Mouse (Mus musculus) limb, embryonic 15.5 days (tissue): Measurements from ENCODE around the gene Usp7. TPM values are rescaled to one million over a fixed set of nuclear protein-coding genes. Genes with fewer than 3 reads are reported as not detected.

Source experiments
- ATAC-seq: fragments of 200-750 bp; cut with Nextera tagmentation; 2 replicates; pipeline ENCODE4 v1.8.0; 2017; ENCODE audit warnings: low read depth, moderate TSS enrichment; ENCODE audit not compliant: insufficient number of reproducible peaks, low FRiP score, low TSS enrichment
- H3K27ac ChIP-seq: fragments of 300-500 bp; sonication (generic); 2 replicates; pipeline ENCODE4 v1.5.1; 2015; ENCODE audit warnings: moderate library complexity, mild to moderate bottlenecking, inconsistent platforms
- H3K27me3 ChIP-seq: fragments of 300-500 bp; sonication (generic); 2 replicates; pipeline ENCODE4 v1.6.1; 2015; ENCODE audit warnings: inconsistent platforms
- H3K36me3 ChIP-seq: fragments of 300-500 bp; sonication (generic); 2 replicates; pipeline ENCODE4 v1.6.1; 2015; ENCODE audit warnings: inconsistent platforms
- H3K4me1 ChIP-seq: fragments of 300-500 bp; sonication (generic); 2 replicates; pipeline ENCODE4 v1.6.1; 2015; ENCODE audit warnings: inconsistent platforms
- H3K4me2 ChIP-seq: fragments of 300-500 bp; sonication (generic); 2 replicates; pipeline ENCODE4 v1.6.1; 2015; ENCODE audit warnings: mild to moderate bottlenecking, inconsistent platforms
- H3K4me3 ChIP-seq: fragments of 300-500 bp; sonication (generic); 2 replicates; pipeline ENCODE4 v1.5.1; 2015; ENCODE audit warnings: mild to moderate bottlenecking, inconsistent platforms
- H3K9ac ChIP-seq: fragments of 300-500 bp; sonication (generic); 2 replicates; pipeline ENCODE4 v1.6.1; 2015; ENCODE audit warnings: inconsistent platforms
- H3K9me3 ChIP-seq: fragments of 300-500 bp; sonication (generic); 2 replicates; pipeline ENCODE4 v1.6.1; 2016; ENCODE audit warnings: inconsistent platforms
- WGBS: fragments of 180-500 bp; shearing (Covaris S2); methylation state at CpG from one replicate; pipeline ENCODE4 v1.1.7; 2015; 5-methylcytosine and 5-hydroxymethylcytosine counted together
- polyA plus RNA-seq: library from polyadenylated mRNA; unstranded; fragments of >200 nt; fragmentation: Nextera tagmentation; extraction: Ambion mirVana; gene quantifications from 2 replicates; pipeline ENCODE4 v1.2.1, GENCODE M21; 2015

The Usp7 gene
- polyA plus RNA-seq, 1 experiment from 2014 or later, result 28.9 TPM

DNA sequence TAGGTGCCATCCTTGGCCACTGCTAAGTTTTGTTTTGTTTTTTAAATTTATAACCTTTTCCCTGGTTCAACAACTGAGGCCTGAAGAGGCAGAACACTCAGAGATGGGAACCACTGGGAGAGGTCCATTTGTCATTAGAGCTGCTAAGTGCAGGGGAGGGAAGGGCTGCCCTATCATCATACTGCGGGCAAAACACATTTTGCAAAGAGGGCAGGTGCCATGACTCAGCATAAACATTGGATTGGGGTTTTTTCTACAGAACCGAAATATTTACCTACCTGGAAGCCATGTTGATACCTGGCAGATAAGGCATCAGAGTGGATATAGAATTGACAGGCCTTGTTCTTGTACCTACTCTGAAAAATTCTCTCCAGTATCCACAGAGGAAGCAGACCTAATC is 45.6 kb downstream of the Usp7 start:
- Histone ChIP-seq H3K9ac (no peak overlapping the region), H3K9me3 (no peaks in the 10 kb centered on the region), H3K4me1 (no peaks in the 10 kb centered on the region), H3K27me3 (no peaks in the 10 kb centered on the region), H3K36me3 (no peaks in the 10 kb centered on the region), H3K27ac (no peak overlapping the region), H3K4me2 (no peak overlapping the region), H3K4me3 (no peak overlapping the region)
- ATAC-seq, result no peak
- WGBS, result 71% methylated on average over 2 of the region's 2 CpGs

DNA sequence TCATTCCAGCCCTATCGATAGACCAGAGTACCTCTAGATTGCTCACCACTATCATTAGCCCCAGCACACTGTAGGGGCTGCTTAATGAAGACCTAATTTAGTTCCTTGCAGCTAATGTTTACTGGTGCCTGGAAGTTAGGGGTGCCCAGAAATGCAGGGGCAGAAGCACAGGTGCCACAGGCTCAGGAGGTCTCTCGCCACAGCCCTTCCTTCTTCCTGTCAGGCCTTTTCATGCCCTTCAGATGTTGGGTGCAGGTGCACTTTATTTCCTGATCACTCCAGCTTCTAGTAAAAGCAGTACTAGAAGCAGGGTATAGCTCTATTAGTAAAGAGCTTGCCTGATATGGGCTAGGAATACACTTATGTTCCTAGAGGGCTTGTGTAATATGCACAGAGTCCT is 46.4 kb downstream of the Usp7 start:
- no peaks in the 10 kb centered on the region for H3K27me3 ChIP-seq
- no peaks in the 10 kb centered on the region for H3K36me3 ChIP-seq
- H3K4me2 ChIP-seq, result no peak overlapping the region
- no peak for ATAC-seq
- no peak overlapping the region for H3K27ac ChIP-seq
- H3K9me3 ChIP-seq, result no peaks in the 10 kb centered on the region
- no peak overlapping the region for H3K4me3 ChIP-seq
- 88% methylated on average over 2 of the region's 2 CpGs for WGBS
- H3K4me1 ChIP-seq, result no peaks in the 10 kb centered on the region
- no peak overlapping the region for H3K9ac ChIP-seq

- H3K27ac ChIP-seq, result no peak overlapping the region
- no peaks in the 10 kb centered on the region for H3K9me3 ChIP-seq
- H3K9ac ChIP-seq, result no peak overlapping the region
- ATAC-seq, result no peak
- no peaks in the 10 kb centered on the region for H3K27me3 ChIP-seq
- WGBS, result 56% methylated on average over 3 of the region's 3 CpGs
- no peak overlapping the region for H3K4me3 ChIP-seq
- H3K4me1 ChIP-seq, result no peaks in the 10 kb centered on the region
- H3K4me2 ChIP-seq, result no peak overlapping the region
- H3K36me3 ChIP-seq, result no peaks in the 10 kb centered on the region
These were observed 48.1 kb downstream of the Usp7 start for GRCm38 (mm10) chr16:8743989-8744388.

DNA sequence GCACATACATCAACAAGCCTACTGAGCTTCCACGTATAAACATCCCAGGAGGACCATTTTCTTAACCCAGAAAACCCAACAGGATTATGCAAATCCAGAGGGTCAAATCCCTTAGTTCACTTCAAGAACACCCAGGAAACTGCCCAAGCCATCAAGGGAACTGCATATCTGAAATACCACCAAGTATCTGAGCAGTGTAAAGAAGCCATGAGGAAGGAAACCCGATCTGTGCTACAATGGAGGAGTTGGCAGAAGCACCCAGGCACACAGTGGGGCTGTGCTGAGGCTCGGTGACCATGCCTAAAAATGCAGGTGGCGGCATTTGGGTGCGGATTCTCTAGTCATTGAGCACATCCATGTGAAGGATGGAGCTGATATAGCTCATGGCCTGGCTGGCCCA is 50.4 kb downstream of the Usp7 start:
- no peak overlapping the region for H3K4me3 ChIP-seq

GRCm38 (mm10) chr16:8741110-8741509 is 51.0 kb downstream of the Usp7 start:
- Histone ChIP-seq H3K4me1 (peaks cover 12% of the 10 kb centered on the region), H3K36me3 (no peaks in the 10 kb centered on the region), H3K4me2 (no peak overlapping the region), H3K9me3 (no peaks in the 10 kb centered on the region), H3K9ac (no peak overlapping the region), H3K27me3 (no peaks in the 10 kb centered on the region), H3K4me3 (no peak overlapping the region), H3K27ac (no peak overlapping the region)
- ATAC-seq, result no peak
- WGBS, result 61% methylated on average over 1 of the region's 1 CpGs

More for the DNA sequence above, 50.4 kb downstream of the Usp7 start:
- Histone ChIP-seq H3K4me1 (peaks cover 6% of the 10 kb centered on the region), H3K9ac (no peak overlapping the region), H3K27ac (no peak overlapping the region), H3K9me3 (no peaks in the 10 kb centered on the region), H3K27me3 (no peaks in the 10 kb centered on the region), H3K4me2 (no peak overlapping the region), H3K36me3 (no peaks in the 10 kb centered on the region)
- WGBS, result 68% methylated on average over 5 of the region's 5 CpGs
- ATAC-seq, result no peak

DNA sequence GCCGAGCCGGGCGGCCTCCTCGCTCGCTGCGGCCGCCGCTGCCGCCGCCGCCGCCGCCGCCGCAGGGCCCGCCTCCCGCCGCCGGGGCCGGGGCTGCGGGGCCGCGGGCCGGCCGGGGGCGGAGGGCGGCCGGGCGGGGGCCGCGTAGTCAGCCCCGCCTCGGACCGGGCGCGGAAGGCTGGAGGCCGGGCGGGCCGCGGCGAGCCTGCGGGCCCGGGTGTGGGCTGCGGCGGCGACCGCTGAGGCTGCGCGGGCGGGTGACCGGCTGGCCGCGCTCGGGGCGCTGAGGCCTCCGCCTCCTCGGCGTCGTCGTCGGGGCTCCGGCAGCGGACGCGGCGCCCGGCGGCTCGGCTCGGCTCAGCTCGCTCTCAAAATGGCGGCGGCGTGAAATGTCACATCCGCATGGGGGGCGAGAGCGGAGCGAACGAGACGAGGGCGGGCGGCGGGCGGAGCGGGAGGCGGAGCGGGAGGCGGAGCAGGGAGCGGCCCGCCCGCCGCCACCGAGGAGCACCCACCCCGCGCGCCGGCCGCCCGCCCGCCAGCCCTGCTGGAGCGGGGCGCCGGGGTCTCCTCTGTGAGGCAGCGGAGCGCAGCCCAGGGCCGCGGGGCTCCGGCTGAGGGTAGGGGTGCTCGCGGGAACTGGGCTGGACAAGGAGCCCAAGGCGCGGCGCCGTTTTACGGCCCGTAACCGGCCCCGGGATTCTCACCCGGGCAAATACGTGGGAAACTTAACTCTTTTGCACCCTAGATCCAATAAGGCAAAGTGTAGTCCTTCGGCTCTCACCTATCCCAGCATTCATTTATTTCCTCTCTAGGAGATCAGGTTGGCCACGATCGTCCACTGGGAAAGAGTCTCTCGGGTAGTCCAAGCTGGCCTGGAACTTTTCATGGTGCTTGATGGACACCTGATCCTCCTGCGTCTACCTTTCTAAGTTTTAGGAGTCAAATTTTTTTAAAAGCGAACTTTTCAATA is 53.3 kb downstream of the Usp7 start:
- Histone ChIP-seq H3K9me3 (no peaks in the 10 kb centered on the region), H3K27me3 (no peaks in the 10 kb centered on the region), H3K9ac (peak overlapping the region; percentile 92), H3K4me3 (peak overlapping the region; percentile 97), H3K4me2 (peak overlapping the region; percentile 70), H3K27ac (peak overlapping the region; percentile 96), H3K36me3 (no peaks in the 10 kb centered on the region), H3K4me1 (peaks cover 29% of the 10 kb centered on the region)
- 1% methylated on average over 77 of the region's 126 CpGs for WGBS
- ATAC-seq, result peak; percentile 89

DNA sequence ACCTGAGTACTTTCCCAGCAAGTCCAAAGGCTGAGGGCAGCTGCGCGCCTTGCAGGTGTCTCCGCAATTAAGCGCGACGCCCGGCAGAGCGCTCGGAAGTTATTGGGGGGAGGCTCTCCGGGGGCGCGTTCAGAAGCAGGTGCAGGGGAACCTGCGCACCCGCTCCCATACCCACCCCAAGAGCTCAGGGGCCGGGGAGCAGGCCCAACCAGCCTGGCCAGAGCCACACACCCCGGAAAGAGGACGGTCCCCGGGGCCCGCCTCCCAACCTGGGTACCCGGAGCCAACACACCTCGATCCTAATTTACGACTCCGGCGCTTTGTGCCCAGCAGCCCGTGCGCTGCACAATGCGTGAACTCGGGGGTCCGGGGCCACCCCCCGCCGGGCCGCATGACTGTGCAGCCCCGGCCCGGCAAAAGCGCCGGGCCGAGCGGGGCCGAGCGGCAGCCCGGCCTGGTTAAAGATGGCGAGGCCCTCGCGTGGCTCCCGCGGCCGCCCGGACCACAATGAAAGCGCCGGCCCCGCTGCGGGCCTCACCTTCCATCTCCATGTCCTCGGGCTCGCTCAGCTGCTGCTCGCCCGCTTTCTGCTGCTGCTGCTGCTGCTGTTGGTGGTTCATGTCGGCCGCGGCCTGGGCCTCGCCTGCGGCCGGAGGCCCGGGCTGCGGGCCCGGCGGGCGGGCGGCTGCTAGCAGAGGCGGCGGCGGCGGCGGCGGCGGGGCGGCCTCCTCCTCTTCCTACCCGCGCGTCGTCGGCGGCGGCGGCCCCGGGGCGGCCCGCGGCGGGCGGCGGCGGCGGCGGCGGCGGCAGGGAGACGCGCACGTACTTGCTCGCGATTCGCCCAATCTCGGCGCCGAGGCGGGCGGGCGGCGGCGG is 54.2 kb downstream of the Usp7 start:
- under 1% methylated on average over 97 of the region's 110 CpGs for WGBS
- H3K4me3 ChIP-seq, result peak overlapping the region; percentile 97
- peak; percentile 25; the same call in 1 of the 2 replicates for ATAC-seq

GRCm38 (mm10) chr16:8737341-8737665 is 54.8 kb downstream of the Usp7 start:
- Histone ChIP-seq H3K9me3 (no peaks in the 10 kb centered on the region), H3K4me3 (peak overlapping the region; percentile 97), H3K4me2 (peak overlapping the region; percentile 70), H3K4me1 (peaks cover 29% of the 10 kb centered on the region), H3K27me3 (no peaks in the 10 kb centered on the region), H3K36me3 (no peaks in the 10 kb centered on the region), H3K9ac (peak overlapping the region; percentile 87), H3K27ac (no peak overlapping the region; the same call in 1 of the 2 replicates)
- no peak for ATAC-seq
- WGBS, result 1% methylated on average over 11 of the region's 11 CpGs

More for the DNA sequence above, 54.2 kb downstream of the Usp7 start:
- H3K27ac ChIP-seq, result peak overlapping the region; percentile 86
- no peaks in the 10 kb centered on the region for H3K36me3 ChIP-seq
- no peaks in the 10 kb centered on the region for H3K9me3 ChIP-seq
- peak overlapping the region; percentile 87 for H3K9ac ChIP-seq
- peaks cover 29% of the 10 kb centered on the region for H3K4me1 ChIP-seq
- peak overlapping the region; percentile 70 for H3K4me2 ChIP-seq
- H3K27me3 ChIP-seq, result no peaks in the 10 kb centered on the region

GRCm38 (mm10) chr16:8736757-8737156 is 55.4 kb downstream of the Usp7 start:
- peak overlapping the region; percentile 97 for H3K4me3 ChIP-seq
- H3K4me1 ChIP-seq, result peaks cover 32% of the 10 kb centered on the region
- peak overlapping the region; percentile 70 for H3K4me2 ChIP-seq
- H3K9me3 ChIP-seq, result no peaks in the 10 kb centered on the region
- H3K9ac ChIP-seq, result peak overlapping the region; percentile 87; the same call in 1 of the 2 replicates
- no peak for ATAC-seq
- no peaks in the 10 kb centered on the region for H3K36me3 ChIP-seq
- WGBS, result 6% methylated on average over 7 of the region's 7 CpGs
- H3K27me3 ChIP-seq, result no peaks in the 10 kb centered on the region
- H3K27ac ChIP-seq, result no peak overlapping the region

DNA sequence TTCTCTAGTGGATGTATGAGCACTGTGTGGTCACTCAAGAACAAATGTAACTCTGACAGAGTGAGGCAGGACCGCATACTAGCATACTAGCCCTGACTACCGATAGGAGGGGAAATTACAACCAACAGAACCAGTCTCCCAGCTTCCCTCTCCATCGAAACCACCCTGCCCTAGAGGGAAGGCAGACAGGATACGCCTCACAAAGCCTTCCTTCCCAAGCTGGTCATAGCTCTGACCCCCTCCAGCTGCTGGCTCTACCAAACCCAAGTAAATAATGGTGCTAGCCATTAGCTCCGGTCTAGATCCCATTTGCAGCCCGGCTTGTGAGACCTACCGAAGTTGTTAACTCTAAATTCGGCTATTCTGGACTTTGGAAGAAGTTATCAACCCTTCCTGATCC is 56.1 kb downstream of the Usp7 start:
- Histone ChIP-seq H3K9ac (no peak overlapping the region), H3K9me3 (no peaks in the 10 kb centered on the region), H3K36me3 (no peaks in the 10 kb centered on the region), H3K27me3 (no peaks in the 10 kb centered on the region), H3K4me3 (peak overlapping the region; percentile 97), H3K4me2 (peak overlapping the region; percentile 70), H3K4me1 (peaks cover 39% of the 10 kb centered on the region), H3K27ac (peak overlapping the region; percentile 38)
- ATAC-seq, result no peak
- 19% methylated on average over 8 of the region's 8 CpGs for WGBS

GRCm38 (mm10) chr16:8734693-8735092 is 57.4 kb downstream of the Usp7 start:
- no peaks in the 10 kb centered on the region for H3K27me3 ChIP-seq
- 75% methylated on average over 4 of the region's 4 CpGs for WGBS
- peaks cover 45% of the 10 kb centered on the region for H3K4me1 ChIP-seq
- no peak for ATAC-seq
- no peaks in the 10 kb centered on the region for H3K9me3 ChIP-seq
- H3K27ac ChIP-seq, result no peak overlapping the region
- no peaks in the 10 kb centered on the region for H3K36me3 ChIP-seq
- H3K4me3 ChIP-seq, result no peak overlapping the region
- no peak overlapping the region for H3K4me2 ChIP-seq
- no peak overlapping the region for H3K9ac ChIP-seq

GRCm38 (mm10) chr16:8733624-8734023 is 58.5 kb downstream of the Usp7 start:
- Histone ChIP-seq H3K36me3 (no peaks in the 10 kb centered on the region), H3K4me3 (no peak overlapping the region), H3K27ac (no peak overlapping the region), H3K9ac (no peak overlapping the region), H3K4me1 (peaks cover 48% of the 10 kb centered on the region), H3K9me3 (no peaks in the 10 kb centered on the region), H3K27me3 (no peaks in the 10 kb centered on the region), H3K4me2 (no peak overlapping the region)
- no peak for ATAC-seq
- WGBS, result 86% methylated on average over 4 of the region's 4 CpGs
